Mouse (Mus musculus) heart, embryonic 14.5 days (tissue): Measurements from ENCODE around the gene Grm3. TPM values are rescaled to one million over a fixed set of nuclear protein-coding genes. Genes with fewer than 3 reads are reported as not detected.

Source experiments
- ATAC-seq: fragments of 200-750 bp; cut with Nextera tagmentation; 2 replicates; pipeline ENCODE4 v1.8.0; 2017; ENCODE audit warnings: low read depth, moderate TSS enrichment; ENCODE audit not compliant: insufficient number of reproducible peaks, insufficient read depth, low FRiP score
- H3K27ac ChIP-seq, 2 experiments: fragments of 200-500 bp in 1 of 2; fragments of 300-500 bp in 1 of 2; sonication (generic) in 1 of 2; replicated peaks in 1 of 2; 2 replicates each; pipeline ENCODE4 v1.5.1; 2012 to 2014; ENCODE audit warnings: low read depth in 2 of 2, low read length in 2 of 2, control low read depth in 1 of 2, mild to moderate bottlenecking in 1 of 2, mixed read lengths in 1 of 2; ENCODE audit not compliant: control insufficient read depth in 1 of 2, insufficient read depth in 1 of 2
- H3K27me3 ChIP-seq: fragments of 300-500 bp; sonication (generic); 2 replicates; pipeline ENCODE4 v1.6.1; 2014; ENCODE audit warnings: mild to moderate bottlenecking, low read length, control low read depth; ENCODE audit not compliant: control insufficient read depth, insufficient read depth
- H3K36me3 ChIP-seq: fragments of 300-500 bp; sonication (generic); 2 replicates; pipeline ENCODE4 v1.6.1; 2014; ENCODE audit warnings: mild to moderate bottlenecking, control low read depth, low read length, mixed read lengths; ENCODE audit not compliant: control insufficient read depth, insufficient read depth
- H3K4me1 ChIP-seq, 2 experiments: fragments of 200-500 bp in 1 of 2; fragments of 300-500 bp in 1 of 2; sonication (generic) in 1 of 2; 2 replicates each; pipeline ENCODE4 v1.6.1; 2012 to 2014; ENCODE audit warnings: low read length in 2 of 2, control low read depth in 1 of 2, mixed read lengths in 1 of 2; ENCODE audit not compliant: control insufficient read depth in 2 of 2, insufficient read depth in 2 of 2
- H3K4me2 ChIP-seq: fragments of 300-500 bp; sonication (generic); 2 replicates; pipeline ENCODE4 v1.6.1; 2014; ENCODE audit warnings: mild to moderate bottlenecking, low read length
- H3K4me3 ChIP-seq, 2 experiments: fragments of 200-500 bp in 1 of 2; fragments of 300-500 bp in 1 of 2; sonication (generic) in 1 of 2; 2 replicates each; pipeline ENCODE4 v1.5.1; 2012 to 2014; ENCODE audit warnings: low read length in 2 of 2, mild to moderate bottlenecking in 2 of 2, control low read depth in 1 of 2, low read depth in 1 of 2, moderate library complexity in 1 of 2; ENCODE audit not compliant: control insufficient read depth in 1 of 2, insufficient read depth in 1 of 2
- H3K9ac ChIP-seq: fragments of 300-500 bp; sonication (generic); 2 replicates; pipeline ENCODE4 v1.6.1; 2014; ENCODE audit warnings: mild to moderate bottlenecking, low read length
- H3K9me3 ChIP-seq: fragments of 300-500 bp; sonication (generic); 2 replicates; pipeline ENCODE4 v1.6.1; 2016; ENCODE audit warnings: low read length, control low read depth; ENCODE audit not compliant: control insufficient read depth
- WGBS: fragments of 180-500 bp; shearing (Covaris S2); extraction: QIAGEN DNeasy Blood & Tissue Kit; methylation state at CpG from one replicate; pipeline ENCODE4 v1.1.7; 2014; 5-methylcytosine and 5-hydroxymethylcytosine counted together
- polyA plus RNA-seq: library from polyadenylated mRNA; unstranded; fragments of >200 nt; fragmentation: Nextera tagmentation; extraction: Ambion mirVana; gene quantifications from 2 replicates; pipeline ENCODE4 v1.2.1, GENCODE M21; 2014

Gene Grm3
- polyA plus RNA-seq, 1 experiment from 2014 or later: 0.39 TPM

GRCm38 (mm10) chr5:9716295-9716694, 8.7 kb downstream of the Grm3 start:
- H3K27me3 ChIP-seq: no peaks in the 10 kb centered on the region
- no peaks in the 10 kb centered on the region for H3K9me3 ChIP-seq
- no peaks in the 10 kb centered on the region for H3K4me1 ChIP-seq
- no peak overlapping the region for H3K9ac ChIP-seq
- no peak for ATAC-seq
- 79% methylated on average over 5 of the region's 5 CpGs for WGBS
- H3K27ac ChIP-seq: no peak overlapping the region
- H3K4me2 ChIP-seq: no peak overlapping the region
- no peaks in the 10 kb centered on the region for H3K36me3 ChIP-seq
- no peak overlapping the region for H3K4me3 ChIP-seq

- Histone ChIP-seq H3K27me3 (no peaks in the 10 kb centered on the region), H3K4me1 (no peaks in the 10 kb centered on the region), H3K9ac (no peak overlapping the region), H3K9me3 (no peaks in the 10 kb centered on the region), H3K36me3 (no peaks in the 10 kb centered on the region), H3K4me3 (no peak overlapping the region), H3K4me2 (no peak overlapping the region), H3K27ac (no peak overlapping the region)
- 83% methylated on average over 1 of the region's 1 CpGs for WGBS
- no peak for ATAC-seq
These were observed 17.9 kb downstream of the Grm3 start for GRCm38 (mm10) chr5:9707096-9707495.

GRCm38 (mm10) chr5:9703385-9704009, 21.5 kb downstream of the Grm3 start:
- Histone ChIP-seq H3K27me3 (no peaks in the 10 kb centered on the region), H3K36me3 (no peaks in the 10 kb centered on the region), H3K27ac (no peak overlapping the region), H3K9me3 (no peaks in the 10 kb centered on the region), H3K4me3 (no peak overlapping the region), H3K4me2 (no peak overlapping the region), H3K9ac (no peak overlapping the region), H3K4me1 (no peaks in the 10 kb centered on the region)
- WGBS: 43% methylated on average over 3 of the region's 3 CpGs
- no peak for ATAC-seq

- ATAC-seq: no peak
- Histone ChIP-seq H3K4me3 (no peak overlapping the region), H3K27ac (no peak overlapping the region), H3K4me1 (no peaks in the 10 kb centered on the region), H3K9ac (no peak overlapping the region), H3K4me2 (no peak overlapping the region), H3K36me3 (no peaks in the 10 kb centered on the region), H3K27me3 (no peaks in the 10 kb centered on the region), H3K9me3 (no peaks in the 10 kb centered on the region)
- 23% methylated on average over 3 of the region's 3 CpGs for WGBS
These were observed 22.1 kb downstream of the Grm3 start for GRCm38 (mm10) chr5:9702656-9703384.

- 81% methylated on average over 1 of the region's 1 CpGs for WGBS
- H3K4me1 ChIP-seq: no peaks in the 10 kb centered on the region
- ATAC-seq: no peak
- no peak overlapping the region for H3K4me2 ChIP-seq
- H3K36me3 ChIP-seq: no peaks in the 10 kb centered on the region
- H3K27ac ChIP-seq: no peak overlapping the region
- no peaks in the 10 kb centered on the region for H3K27me3 ChIP-seq
- H3K9me3 ChIP-seq: no peaks in the 10 kb centered on the region
- no peak overlapping the region for H3K4me3 ChIP-seq
- no peak overlapping the region for H3K9ac ChIP-seq
These were observed 32.6 kb downstream of the Grm3 start for GRCm38 (mm10) chr5:9692333-9692732.

- Histone ChIP-seq H3K27ac (no peak overlapping the region), H3K9me3 (no peaks in the 10 kb centered on the region), H3K4me2 (no peak overlapping the region), H3K4me3 (no peak overlapping the region), H3K36me3 (no peaks in the 10 kb centered on the region), H3K9ac (no peak overlapping the region), H3K27me3 (no peaks in the 10 kb centered on the region), H3K4me1 (no peaks in the 10 kb centered on the region)
- no peak for ATAC-seq
- 45% methylated on average over 3 of the region's 3 CpGs for WGBS
These were observed 34.2 kb downstream of the Grm3 start for GRCm38 (mm10) chr5:9690599-9691242.

GRCm38 (mm10) chr5:9690192-9690591, 34.8 kb downstream of the Grm3 start:
- ATAC-seq: no peak
- no peak overlapping the region for H3K4me3 ChIP-seq
- WGBS: 33% methylated on average over 1 of the region's 1 CpGs

More at GRCm38 (mm10) chr5:9690192-9690591, 34.8 kb downstream of the Grm3 start:
- H3K9ac ChIP-seq: no peak overlapping the region
- H3K9me3 ChIP-seq: no peaks in the 10 kb centered on the region
- no peaks in the 10 kb centered on the region for H3K27me3 ChIP-seq
- no peaks in the 10 kb centered on the region for H3K4me1 ChIP-seq
- H3K27ac ChIP-seq: no peak overlapping the region
- no peak overlapping the region for H3K4me2 ChIP-seq
- H3K36me3 ChIP-seq: no peaks in the 10 kb centered on the region
